Mouse (Mus musculus) ES-Bruce4 (cell line): ENCODE measurements around the gene Syn1.

Source experiments
- CTCF ChIP-seq: IDR thresholded peaks from one replicate; pipeline ENCODE4 v1.8.1; 2011; ENCODE audit warnings: low read depth, low read length
- EP300 ChIP-seq: IDR thresholded peaks from 2 replicates; pipeline ENCODE4 v1.6.1; 2011; ENCODE audit warnings: low read depth, low read length; ENCODE audit not compliant: insufficient read depth
- POLR2A ChIP-seq: IDR thresholded peaks from one replicate; pipeline ENCODE4 v1.8.1; 2011; ENCODE audit warnings: low read length; ENCODE audit not compliant: insufficient read depth

DNA sequence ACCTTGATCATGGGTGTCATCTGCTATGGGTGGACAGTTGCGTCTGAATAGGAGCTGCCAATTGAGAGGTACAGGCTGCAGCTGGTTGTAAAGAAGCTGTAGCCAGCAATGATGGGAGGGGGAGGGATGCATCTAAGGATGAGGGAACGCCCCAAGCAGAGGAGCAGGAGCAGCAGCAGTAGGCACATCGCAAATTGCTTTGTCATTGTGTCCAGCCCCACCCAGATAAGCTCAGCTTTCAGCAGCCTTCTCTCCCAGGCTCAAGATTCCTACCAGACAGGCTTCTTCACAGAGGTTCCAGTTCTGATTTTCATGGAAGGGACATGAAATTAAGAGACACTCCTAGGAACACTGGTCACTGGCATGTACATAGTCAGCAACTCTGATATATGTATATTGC is 10.7 kb downstream of the Syn1 start:
- no peak for TF ChIP-seq CTCF
- TF ChIP-seq POLR2A = no peak
- TF ChIP-seq EP300 = peak; percentile 90; the same call in 1 of the 2 replicates
